Mouse (Mus musculus): ENCODE measurements around the gene Dnase1l3.

Gene Dnase1l3

DNA sequence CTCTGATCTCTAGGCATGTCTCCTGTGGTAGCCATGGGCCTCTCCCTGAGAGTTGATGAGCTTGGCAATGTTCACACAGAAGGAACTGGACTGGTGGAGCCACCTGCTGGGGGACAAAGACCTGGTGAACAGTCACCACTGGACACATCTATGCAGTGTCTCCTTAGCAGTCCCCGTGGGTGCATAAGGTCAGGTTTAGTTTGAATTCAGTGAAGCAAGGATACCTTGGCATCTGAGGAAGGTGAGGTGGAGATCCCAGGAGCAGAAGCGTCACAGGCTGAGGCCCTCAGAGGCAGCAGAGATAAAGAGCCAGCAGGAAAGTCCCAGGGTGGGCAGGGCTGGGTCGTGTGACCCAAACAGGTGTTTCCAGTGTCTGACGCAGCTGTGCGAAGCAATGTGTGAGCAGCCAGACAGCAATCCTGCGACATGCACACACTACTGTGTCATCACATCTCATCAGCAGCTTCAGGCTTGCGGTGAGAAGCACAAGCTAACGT, at the start of gene Dnase1l3:
Gene Dnase1l3, minus strand, starts transcription at position 303 of the 497 bp plus-strand sequence.
- no peak for DNase-seq (ENCODE audit: low spot score in 2 of 2)

DNA sequence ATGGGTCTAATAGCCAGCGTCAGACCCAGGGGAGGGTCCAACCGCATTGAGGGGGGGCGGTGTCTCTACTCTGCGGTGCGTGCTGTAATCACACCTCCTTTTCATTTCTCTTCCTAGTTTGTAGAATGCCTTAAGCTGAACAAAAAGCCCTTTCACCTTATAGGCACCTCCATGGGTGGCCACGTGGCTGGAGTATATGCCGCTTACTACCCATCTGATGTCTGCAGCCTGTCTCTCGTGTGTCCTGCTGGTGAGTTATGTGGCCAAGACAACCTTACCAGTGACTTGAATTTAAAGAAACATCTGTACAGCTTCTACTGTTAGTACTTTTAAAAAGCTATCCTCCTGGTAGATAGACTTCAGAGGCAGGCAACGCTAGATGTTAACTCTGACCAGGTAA, 48.2 kb upstream of the Dnase1l3 start:
- no peak for DNase-seq (ENCODE audit: low spot score in 2 of 2)

GRCm38 (mm10) chr14:8042120-8042519, 47.7 kb upstream of the Dnase1l3 start:
- no peak for DNase-seq (ENCODE audit: low spot score in 2 of 2)

GRCm38 (mm10) chr14:8040911-8041678, 46.7 kb upstream of the Dnase1l3 start:
- DNase-seq (ENCODE audit: low spot score in 2 of 2) = no peak

DNA sequence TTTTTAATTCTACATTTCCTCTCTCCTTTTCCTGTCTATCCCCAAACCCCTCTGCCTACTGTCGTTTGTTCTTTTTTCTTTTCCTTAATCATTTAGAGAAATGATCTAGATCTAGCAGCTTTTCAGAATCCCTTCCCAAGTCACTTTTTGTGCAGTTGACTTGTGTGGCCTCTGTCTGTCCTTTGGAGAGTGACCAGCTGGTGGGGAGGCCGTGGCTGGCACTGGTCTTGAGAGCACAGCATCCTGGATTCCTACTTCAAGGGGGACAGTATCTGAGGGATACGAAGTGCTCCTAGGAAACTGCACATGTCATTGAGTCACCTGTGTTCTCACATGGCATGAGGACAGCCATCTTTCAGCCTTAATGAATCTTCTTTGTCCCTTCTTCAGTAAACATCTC, 45.8 kb upstream of the Dnase1l3 start:
- no peak for DNase-seq (ENCODE audit: low spot score in 2 of 2)

- no peak for DNase-seq (ENCODE audit: low spot score in 2 of 2)
These were observed 44.5 kb upstream of the Dnase1l3 start for GRCm38 (mm10) chr14:8038791-8039448.

- DNase-seq (ENCODE audit: low spot score in 2 of 2) = no peak
These were observed 43.8 kb upstream of the Dnase1l3 start for GRCm38 (mm10) chr14:8038150-8038549.

DNA sequence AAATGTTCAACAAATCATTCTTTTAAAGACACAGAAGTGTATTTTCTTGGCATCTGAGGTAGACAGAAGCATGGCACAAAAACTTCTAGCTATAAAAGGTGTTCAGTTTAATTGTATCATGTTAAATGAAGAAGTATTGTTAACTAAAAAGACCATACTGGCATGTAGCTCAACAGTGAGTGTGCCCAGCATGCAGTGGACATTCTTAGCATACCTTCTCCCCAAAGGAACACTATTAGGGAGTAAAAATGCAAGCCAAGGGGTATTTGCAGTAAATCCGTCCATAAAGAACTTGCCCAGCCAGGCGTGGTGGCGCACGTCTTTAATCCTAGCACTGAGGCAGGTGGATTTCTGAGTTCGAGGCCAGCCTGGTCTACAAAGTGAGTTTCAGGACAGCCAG, 42.0 kb upstream of the Dnase1l3 start:
- DNase-seq (ENCODE audit: low spot score in 2 of 2) = no peak

DNA sequence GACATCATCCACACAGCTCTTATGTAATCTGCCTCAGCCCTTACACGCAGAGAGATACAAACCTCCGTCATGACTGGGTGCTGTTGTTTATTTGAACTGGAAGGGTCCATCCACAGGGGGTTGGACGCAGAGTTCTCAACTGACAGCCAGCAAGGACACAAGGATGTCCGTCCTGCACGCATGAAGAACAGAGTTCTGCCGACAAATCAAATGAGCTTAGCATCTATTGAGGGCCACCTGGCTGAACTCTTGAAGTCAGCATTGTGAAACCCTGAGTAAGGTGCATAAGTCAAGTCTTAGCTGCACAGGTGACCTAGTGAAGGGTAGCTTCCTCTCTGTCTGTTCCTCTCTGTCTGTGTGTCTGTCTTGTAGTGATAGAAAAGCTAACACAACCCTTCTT, 41.6 kb upstream of the Dnase1l3 start:
- DNase-seq (ENCODE audit: low spot score in 2 of 2) = no peak

DNA sequence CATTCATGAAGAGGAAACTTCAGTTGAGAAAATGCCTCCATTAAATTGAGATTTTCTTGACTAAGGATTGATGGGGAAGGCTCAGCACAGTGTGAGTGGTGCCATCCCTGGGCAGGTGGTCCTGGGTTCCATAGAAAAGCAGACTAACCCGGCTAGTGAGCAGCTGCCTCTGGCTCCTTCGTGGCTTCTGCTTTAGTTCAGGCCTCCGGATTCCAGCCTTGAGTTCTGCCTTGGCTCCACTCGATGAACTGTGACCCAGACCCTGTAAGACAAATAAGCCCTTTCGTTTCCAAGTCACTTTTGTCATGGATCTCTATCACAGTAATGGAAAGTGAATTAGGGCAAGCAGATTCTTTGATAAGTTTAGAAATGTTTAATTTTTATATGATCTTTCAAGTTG, 40.2 kb upstream of the Dnase1l3 start:
- no peak for DNase-seq (ENCODE audit: low spot score in 2 of 2)

DNA sequence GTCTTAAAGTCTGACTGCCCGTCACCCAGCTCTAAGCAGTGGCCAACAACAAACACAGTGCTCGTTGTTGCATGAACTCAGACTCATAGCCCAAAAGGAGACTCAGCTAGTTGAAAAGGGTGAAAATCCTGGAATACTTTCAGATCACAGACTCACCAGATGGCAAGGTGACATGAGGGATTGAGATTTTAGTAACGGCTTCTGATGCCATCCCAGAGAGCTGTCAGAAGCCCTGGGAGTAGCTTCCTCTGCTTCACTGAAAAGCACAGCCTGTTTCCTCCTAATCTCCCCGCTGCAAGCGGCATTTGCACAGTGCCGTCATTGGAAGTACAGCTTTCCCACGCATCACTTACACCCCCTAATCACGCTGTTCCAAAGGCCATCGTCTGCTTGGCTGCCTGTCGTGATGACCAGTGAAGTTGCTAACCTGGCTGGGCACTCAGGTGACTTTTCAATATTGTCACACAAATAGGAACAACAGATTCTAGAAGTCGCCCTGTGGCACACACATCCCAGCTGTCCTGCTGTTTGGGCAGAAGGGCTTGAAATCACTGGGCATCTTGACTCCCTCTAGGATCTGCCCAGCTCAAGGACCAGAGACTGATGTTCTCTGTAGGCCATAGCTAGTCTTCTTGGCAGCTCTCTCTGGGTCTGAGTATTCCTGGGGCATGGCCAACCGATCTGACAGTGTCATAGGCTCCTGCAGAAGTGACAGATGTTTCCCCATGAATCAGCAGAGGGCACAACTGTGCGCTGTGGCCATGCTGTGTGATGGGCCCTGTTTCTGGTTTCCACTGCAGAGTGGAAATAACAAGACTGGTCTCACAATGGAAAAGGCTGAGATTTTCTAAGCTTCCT, 37.9 kb upstream of the Dnase1l3 start:
- peak in 1 of 2 experiments; percentile 25 for DNase-seq (ENCODE audit: low spot score in 2 of 2)

DNA sequence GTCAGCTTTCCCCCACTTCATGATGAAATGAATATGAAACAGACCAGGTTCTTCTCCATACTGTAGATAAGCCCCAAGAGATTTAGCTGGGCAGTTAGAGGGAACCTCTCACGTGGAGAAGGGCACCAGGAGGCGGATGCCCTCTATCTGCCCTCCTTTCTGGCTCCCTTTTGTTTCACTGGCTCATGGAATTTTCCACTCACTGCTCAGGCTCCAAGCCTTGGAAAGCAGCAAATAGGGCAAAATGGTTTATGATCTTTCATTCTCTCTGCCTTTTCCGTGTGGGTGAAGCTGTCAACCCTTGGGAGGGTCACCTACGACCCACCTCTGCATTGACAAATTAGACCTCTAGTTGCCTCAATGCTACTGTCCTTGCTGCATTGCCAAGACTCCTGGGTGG, 36.2 kb upstream of the Dnase1l3 start:
- DNase-seq (ENCODE audit: low spot score in 2 of 2) = no peak

DNA sequence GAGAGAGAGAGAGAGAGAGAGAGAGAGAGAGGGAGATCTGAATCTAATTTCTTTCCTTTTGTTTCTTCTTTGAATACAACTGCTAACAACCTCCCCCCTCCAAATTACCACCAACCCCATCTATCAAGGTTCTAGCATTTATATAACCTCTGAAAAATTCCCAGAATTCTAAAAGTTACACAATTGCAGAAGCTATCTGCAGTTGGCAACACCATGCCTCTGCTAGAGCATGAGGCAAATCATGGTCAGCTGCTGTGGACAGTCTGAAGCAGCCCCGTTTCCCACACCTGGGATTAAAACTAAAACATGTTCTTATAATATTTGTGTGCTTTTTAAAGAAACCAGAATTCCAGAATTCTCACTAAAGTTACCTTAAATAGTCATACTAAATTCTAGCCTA, 35.4 kb upstream of the Dnase1l3 start:
- no peak for DNase-seq (ENCODE audit: low spot score in 2 of 2)

- no peak for DNase-seq (ENCODE audit: low spot score in 2 of 2)
These were observed 33.7 kb upstream of the Dnase1l3 start for GRCm38 (mm10) chr14:8028086-8028485.

GRCm38 (mm10) chr14:8026769-8027531, 32.6 kb upstream of the Dnase1l3 start:
- no peak for DNase-seq (ENCODE audit: low spot score in 2 of 2)

DNA sequence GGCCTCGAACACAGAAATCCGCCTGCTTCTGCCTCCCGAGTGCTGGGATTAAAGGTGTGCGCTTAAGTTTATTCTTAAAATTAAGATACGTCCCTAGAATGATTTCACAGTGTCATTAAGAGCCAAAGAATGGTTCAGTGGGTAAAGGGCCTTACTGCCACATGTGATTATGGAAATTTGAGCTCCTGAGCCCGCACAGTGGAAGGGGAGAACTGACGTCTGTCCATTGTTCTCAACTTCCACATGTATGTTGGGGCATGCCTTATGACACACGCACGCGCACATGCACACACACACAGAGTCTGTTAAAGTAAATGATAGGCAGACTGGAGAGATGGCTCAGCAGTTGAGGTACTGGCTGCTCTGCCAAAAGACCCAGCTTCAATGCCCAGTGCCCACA, 30.6 kb upstream of the Dnase1l3 start:
- no peak for DNase-seq (ENCODE audit: low spot score in 2 of 2)

DNA sequence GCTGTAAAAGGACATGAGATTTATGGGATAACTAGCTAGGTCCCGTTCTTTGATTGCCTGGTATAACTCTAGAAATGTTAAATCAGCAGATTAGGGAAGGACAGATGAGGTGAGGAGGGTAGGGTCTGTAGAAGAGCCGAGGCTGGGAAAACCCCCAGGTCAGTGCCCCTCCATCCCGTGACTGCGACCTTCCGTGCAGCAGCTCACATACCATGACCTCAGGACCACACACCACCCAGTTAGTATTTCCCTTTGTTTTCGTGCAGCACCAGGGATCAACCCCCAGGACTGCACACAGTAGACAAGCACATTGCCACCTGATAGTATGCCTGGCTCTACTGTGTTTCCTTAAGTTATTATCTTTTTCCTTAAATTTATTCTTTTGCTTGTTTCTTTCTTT, 30.1 kb upstream of the Dnase1l3 start:
- no peak for DNase-seq (ENCODE audit: low spot score in 2 of 2)

DNA sequence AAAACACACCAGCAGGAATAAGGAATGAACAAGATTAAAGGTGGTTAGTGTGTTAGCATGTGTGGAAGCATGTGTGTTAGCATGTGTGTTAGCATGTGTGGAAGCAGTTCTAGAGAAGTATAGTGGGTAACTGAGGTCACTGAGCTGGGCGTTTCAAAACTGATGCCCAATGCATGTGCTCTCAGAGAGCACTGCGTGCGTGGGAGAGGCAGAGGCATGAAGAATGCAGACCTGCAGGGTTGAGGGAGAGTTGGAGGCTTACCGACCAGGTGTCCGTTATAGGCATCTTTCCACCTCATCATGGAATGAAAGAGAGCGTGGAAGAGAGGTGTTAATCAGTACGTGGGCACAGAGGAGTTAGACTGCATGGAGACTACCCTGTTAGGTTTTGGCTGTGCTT, 26.2 kb upstream of the Dnase1l3 start:
- no peak for DNase-seq (ENCODE audit: low spot score in 2 of 2)

GRCm38 (mm10) chr14:8020011-8020410, 25.6 kb upstream of the Dnase1l3 start:
- no peak for DNase-seq (ENCODE audit: low spot score in 2 of 2)

GRCm38 (mm10) chr14:8016951-8017350, 22.6 kb upstream of the Dnase1l3 start:
- DNase-seq (ENCODE audit: low spot score in 2 of 2) = no peak

DNA sequence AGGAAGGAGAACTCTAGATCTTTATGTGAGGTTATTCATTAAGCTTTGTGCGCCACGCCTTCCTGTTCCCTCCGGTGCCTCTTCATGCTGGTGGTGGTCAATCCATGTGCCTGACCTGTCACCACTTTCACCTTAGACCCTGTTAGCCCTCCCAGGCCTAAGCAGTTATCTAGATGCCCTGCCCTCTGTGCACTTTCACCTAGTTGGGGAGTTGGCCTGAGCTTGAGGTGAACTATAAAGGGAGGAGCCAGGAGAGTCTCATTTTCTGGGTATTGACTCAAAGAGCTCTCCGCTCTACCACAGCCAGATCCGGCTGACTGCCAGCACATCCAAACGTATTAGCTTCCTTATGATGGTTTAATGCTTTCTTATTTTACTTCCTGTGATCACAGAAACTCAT, 21.9 kb upstream of the Dnase1l3 start:
- DNase-seq (ENCODE audit: low spot score in 2 of 2) = no peak

- DNase-seq (ENCODE audit: low spot score in 2 of 2) = no peak
These were observed 21.4 kb upstream of the Dnase1l3 start for GRCm38 (mm10) chr14:8015756-8016155.

Measured in frontal cortex, postnatal 14 days (tissue).